Mouse (Mus musculus) limb, embryonic 13.5 days (tissue): ENCODE results near the gene Nit2. TPM values are rescaled to one million over a fixed set of nuclear protein-coding genes. Genes with fewer than 3 reads are reported as not detected.
"Not testable (repeated sequence)": the region's sequence is repeated elsewhere in the genome, so short reads cannot be mapped to it uniquely, and the experiment has no call there.

Experiments used
- ATAC-seq: fragments of 200-750 bp; cut with Nextera tagmentation; 2 replicates; pipeline ENCODE4 v1.8.0; 2017; ENCODE audit warnings: low read depth, moderate number of reproducible peaks, moderate TSS enrichment; ENCODE audit not compliant: low FRiP score
- H3K27ac ChIP-seq: fragments of 300-500 bp; sonication (generic); 2 replicates; pipeline ENCODE4 v1.5.1; 2015; ENCODE audit warnings: inconsistent platforms, mild to moderate bottlenecking, moderate library complexity
- H3K27me3 ChIP-seq: fragments of 300-500 bp; sonication (generic); 2 replicates; pipeline ENCODE4 v1.6.1; 2015; ENCODE audit warnings: mild to moderate bottlenecking, inconsistent platforms
- H3K36me3 ChIP-seq: fragments of 300-500 bp; sonication (generic); 2 replicates; pipeline ENCODE4 v1.6.1; 2015; ENCODE audit warnings: inconsistent platforms, mild to moderate bottlenecking, moderate library complexity
- H3K4me1 ChIP-seq: fragments of 300-500 bp; sonication (generic); 2 replicates; pipeline ENCODE4 v1.6.1; 2015; ENCODE audit warnings: inconsistent platforms
- H3K4me2 ChIP-seq: fragments of 300-500 bp; sonication (generic); replicated peaks from 2 replicates; pipeline ENCODE4 v1.6.1; 2015; ENCODE audit warnings: inconsistent platforms, mild to moderate bottlenecking, moderate library complexity
- H3K4me3 ChIP-seq: fragments of 300-500 bp; sonication (generic); 2 replicates; pipeline ENCODE4 v1.5.1; 2015; ENCODE audit warnings: moderate library complexity, mild to moderate bottlenecking, inconsistent platforms
- H3K9ac ChIP-seq: fragments of 300-500 bp; sonication (generic); 2 replicates; pipeline ENCODE4 v1.6.1; 2015; ENCODE audit warnings: mild to moderate bottlenecking, inconsistent platforms
- H3K9me3 ChIP-seq: fragments of 300-500 bp; sonication (generic); 2 replicates; pipeline ENCODE4 v1.6.1; 2016; ENCODE audit warnings: inconsistent platforms
- WGBS: fragments of 180-500 bp; shearing (Covaris S2); methylation state at CpG from one replicate; pipeline ENCODE4 v1.1.7; 2015; 5-methylcytosine and 5-hydroxymethylcytosine counted together
- polyA plus RNA-seq: library from polyadenylated mRNA; unstranded; fragments of >200 nt; fragmentation: Nextera tagmentation; extraction: Ambion mirVana; gene quantifications from 2 replicates; pipeline ENCODE4 v1.2.1, GENCODE M21; 2015

The Nit2 gene
- polyA plus RNA-seq, 1 experiment from 2014 or later: 93.8 TPM

GRCm38 (mm10) chr16:57177254-57177653 is 10.1 kb upstream of the Nit2 start:
- H3K27me3 ChIP-seq: no peaks in the 10 kb centered on the region
- peaks cover 68% of the 10 kb centered on the region for H3K36me3 ChIP-seq
- no peak overlapping the region for H3K4me2 ChIP-seq
- no peak overlapping the region for H3K27ac ChIP-seq
- H3K9ac ChIP-seq: no peak overlapping the region
- ATAC-seq: no peak
- no peak overlapping the region for H3K4me3 ChIP-seq
- H3K9me3 ChIP-seq: no peaks in the 10 kb centered on the region
- WGBS: 65% methylated on average over 2 of the region's 2 CpGs
- no peaks in the 10 kb centered on the region for H3K4me1 ChIP-seq

- WGBS: 89% methylated on average over 7 of the region's 7 CpGs
- no peak for ATAC-seq
These were observed 9.1 kb upstream of the Nit2 start for GRCm38 (mm10) chr16:57176276-57176675.

GRCm38 (mm10) chr16:57175751-57176150 is 8.6 kb upstream of the Nit2 start:
- H3K4me3 ChIP-seq: no peak overlapping the region
- no peak for ATAC-seq
- no peaks in the 10 kb centered on the region for H3K4me1 ChIP-seq
- H3K36me3 ChIP-seq: peaks cover 62% of the 10 kb centered on the region
- H3K9ac ChIP-seq: no peak overlapping the region
- H3K27me3 ChIP-seq: no peaks in the 10 kb centered on the region
- no peaks in the 10 kb centered on the region for H3K9me3 ChIP-seq
- no peak overlapping the region for H3K4me2 ChIP-seq
- WGBS: 79% methylated on average over 2 of the region's 2 CpGs
- no peak overlapping the region for H3K27ac ChIP-seq

More at GRCm38 (mm10) chr16:57176276-57176675, 9.1 kb upstream of the Nit2 start:
- no peak overlapping the region for H3K4me3 ChIP-seq
- H3K4me1 ChIP-seq: no peaks in the 10 kb centered on the region
- H3K36me3 ChIP-seq: peaks cover 62% of the 10 kb centered on the region
- H3K9me3 ChIP-seq: no peaks in the 10 kb centered on the region
- no peak overlapping the region for H3K4me2 ChIP-seq
- H3K9ac ChIP-seq: no peak overlapping the region
- no peak overlapping the region for H3K27ac ChIP-seq
- no peaks in the 10 kb centered on the region for H3K27me3 ChIP-seq

- not testable (repeated sequence) for H3K4me3 ChIP-seq, H3K9ac ChIP-seq, H3K4me1 ChIP-seq, H3K27me3 ChIP-seq, H3K9me3 ChIP-seq, H3K4me2 ChIP-seq, ATAC-seq, H3K27ac ChIP-seq
- peaks cover 59% of the 10 kb centered on the region for H3K36me3 ChIP-seq
These were observed 7.3 kb upstream of the Nit2 start for GRCm38 (mm10) chr16:57174480-57174879.

- peaks cover 9% of the 10 kb centered on the region for H3K4me1 ChIP-seq
- 83% methylated on average over 6 of the region's 6 CpGs for WGBS
- peaks cover 41% of the 10 kb centered on the region for H3K36me3 ChIP-seq
- H3K4me2 ChIP-seq: no peak overlapping the region
- no peak for ATAC-seq
- H3K9me3 ChIP-seq: no peaks in the 10 kb centered on the region
- H3K27ac ChIP-seq: no peak overlapping the region
- no peak overlapping the region for H3K9ac ChIP-seq
- no peak overlapping the region for H3K4me3 ChIP-seq
- H3K27me3 ChIP-seq: no peaks in the 10 kb centered on the region
These were observed 4.4 kb upstream of the Nit2 start for GRCm38 (mm10) chr16:57171570-57171969.

GRCm38 (mm10) chr16:57171161-57171560 is 4.0 kb upstream of the Nit2 start:
- Histone ChIP-seq H3K36me3 (peaks cover 37% of the 10 kb centered on the region), H3K4me3 (no peak overlapping the region), H3K4me2 (no peak overlapping the region), H3K27me3 (no peaks in the 10 kb centered on the region), H3K9me3 (no peaks in the 10 kb centered on the region), H3K9ac (no peak overlapping the region), H3K4me1 (peaks cover 9% of the 10 kb centered on the region), H3K27ac (no peak overlapping the region)
- ATAC-seq: no peak
- 93% methylated on average over 8 of the region's 8 CpGs for WGBS

GRCm38 (mm10) chr16:57168236-57168635 is 1.1 kb upstream of the Nit2 start:
- WGBS: 71% methylated on average over 4 of the region's 4 CpGs
- Histone ChIP-seq H3K27me3 (no peaks in the 10 kb centered on the region), H3K4me3 (no peak overlapping the region), H3K4me2 (no peak overlapping the region), H3K27ac (no peak overlapping the region), H3K9me3 (no peaks in the 10 kb centered on the region), H3K36me3 (peaks cover 41% of the 10 kb centered on the region), H3K4me1 (peaks cover 19% of the 10 kb centered on the region), H3K9ac (peak overlapping the region; percentile 31; the same call in 1 of the 2 replicates)
- no peak for ATAC-seq

- Histone ChIP-seq H3K9ac (peak overlapping the region; percentile 91; the same call in 1 of the 2 replicates), H3K4me3 (peak overlapping the region; percentile 76), H3K27me3 (no peaks in the 10 kb centered on the region), H3K27ac (peak overlapping the region; percentile 88; the same call in 1 of the 2 replicates), H3K4me2 (peak overlapping the region; percentile 71), H3K4me1 (peaks cover 19% of the 10 kb centered on the region), H3K9me3 (no peaks in the 10 kb centered on the region), H3K36me3 (peaks cover 41% of the 10 kb centered on the region)
- no peak for ATAC-seq
- WGBS: 23% methylated on average over 5 of the region's 5 CpGs
These were observed 372 bp upstream of the Nit2 start for GRCm38 (mm10) chr16:57167514-57167912.

GRCm38 (mm10) chr16:57166086-57166485 is 1.1 kb downstream of the Nit2 start:
- no peak for ATAC-seq
- Histone ChIP-seq H3K9ac (peak overlapping the region; percentile 91; the same call in 1 of the 2 replicates), H3K27me3 (no peaks in the 10 kb centered on the region), H3K4me2 (peak overlapping the region; percentile 71), H3K27ac (peak overlapping the region; percentile 88; the same call in 1 of the 2 replicates), H3K36me3 (peaks cover 46% of the 10 kb centered on the region), H3K4me3 (peak overlapping the region; percentile 76), H3K9me3 (no peaks in the 10 kb centered on the region), H3K4me1 (peaks cover 19% of the 10 kb centered on the region)
- 91% methylated on average over 6 of the region's 6 CpGs for WGBS

- Histone ChIP-seq H3K27ac (no peak overlapping the region), H3K4me1 (peaks cover 19% of the 10 kb centered on the region), H3K9ac (no peak overlapping the region), H3K4me2 (no peak overlapping the region), H3K36me3 (peaks cover 48% of the 10 kb centered on the region), H3K9me3 (no peaks in the 10 kb centered on the region), H3K27me3 (no peaks in the 10 kb centered on the region), H3K4me3 (no peak overlapping the region)
- 98% methylated on average over 5 of the region's 5 CpGs for WGBS
- ATAC-seq: no peak
These were observed 2.0 kb downstream of the Nit2 start for GRCm38 (mm10) chr16:57165157-57165556.

- no peak overlapping the region for H3K4me3 ChIP-seq
- H3K4me1 ChIP-seq: peaks cover 19% of the 10 kb centered on the region
- 89% methylated on average over 1 of the region's 1 CpGs for WGBS
- no peaks in the 10 kb centered on the region for H3K9me3 ChIP-seq
- no peaks in the 10 kb centered on the region for H3K27me3 ChIP-seq
- no peak overlapping the region for H3K27ac ChIP-seq
- H3K4me2 ChIP-seq: no peak overlapping the region
- peaks cover 62% of the 10 kb centered on the region for H3K36me3 ChIP-seq
- no peak overlapping the region for H3K9ac ChIP-seq
- no peak for ATAC-seq
These were observed 3.4 kb downstream of the Nit2 start for GRCm38 (mm10) chr16:57163694-57164093.

GRCm38 (mm10) chr16:57162841-57163240 is 4.3 kb downstream of the Nit2 start:
- Histone ChIP-seq H3K9ac (no peak overlapping the region), H3K4me3 (no peak overlapping the region), H3K36me3 (peaks cover 68% of the 10 kb centered on the region), H3K4me2 (no peak overlapping the region), H3K27me3 (no peaks in the 10 kb centered on the region), H3K27ac (no peak overlapping the region), H3K9me3 (no peaks in the 10 kb centered on the region), H3K4me1 (peaks cover 14% of the 10 kb centered on the region)
- no peak for ATAC-seq
- 87% methylated on average over 5 of the region's 5 CpGs for WGBS

GRCm38 (mm10) chr16:57159835-57160234 is 7.3 kb downstream of the Nit2 start:
- Histone ChIP-seq H3K9me3 (no peaks in the 10 kb centered on the region), H3K4me2 (no peak overlapping the region), H3K9ac (no peak overlapping the region), H3K4me3 (no peak overlapping the region), H3K27ac (no peak overlapping the region), H3K4me1 (no peaks in the 10 kb centered on the region), H3K36me3 (peaks cover 83% of the 10 kb centered on the region), H3K27me3 (no peaks in the 10 kb centered on the region)
- WGBS: 76% methylated on average over 7 of the region's 7 CpGs
- ATAC-seq: no peak
